Mouse (Mus musculus) neural tube, embryonic 14.5 days (tissue): ENCODE data around the gene Papss1. TPM values are rescaled to one million over a fixed set of nuclear protein-coding genes. Genes with fewer than 3 reads are reported as not detected.

Experiments used
- ATAC-seq: fragments of 200-750 bp; cut with Nextera tagmentation; 2 replicates; pipeline ENCODE4 v1.8.0; 2017; ENCODE audit warnings: low read depth, mild to moderate bottlenecking, moderate TSS enrichment, moderate library complexity
- H3K27ac ChIP-seq: fragments of 300-500 bp; sonication (generic); 2 replicates; pipeline ENCODE4 v1.5.1; 2014; ENCODE audit warnings: low read depth, mild to moderate bottlenecking, control low read depth, low read length, moderate library complexity, mixed read lengths
- H3K27me3 ChIP-seq: fragments of 300-500 bp; sonication (generic); 2 replicates; pipeline ENCODE4 v1.6.1; 2014; ENCODE audit warnings: low read length; ENCODE audit not compliant: control insufficient read depth, insufficient read depth
- H3K36me3 ChIP-seq: fragments of 300-500 bp; sonication (generic); 2 replicates; pipeline ENCODE4 v1.6.1; 2014; ENCODE audit warnings: low read length, mixed read lengths; ENCODE audit not compliant: control insufficient read depth, insufficient read depth
- H3K4me1 ChIP-seq: fragments of 300-500 bp; sonication (generic); 2 replicates; pipeline ENCODE4 v1.6.1; 2014; ENCODE audit warnings: low read length; ENCODE audit not compliant: control insufficient read depth, insufficient read depth
- H3K4me2 ChIP-seq: fragments of 300-500 bp; sonication (generic); 2 replicates; pipeline ENCODE4 v1.6.1; 2014; ENCODE audit warnings: mild to moderate bottlenecking, low read depth, low read length, control low read depth
- H3K4me3 ChIP-seq: fragments of 300-500 bp; sonication (generic); 2 replicates; pipeline ENCODE4 v1.5.1; 2014; ENCODE audit warnings: low read depth, low read length, control low read depth, mixed read lengths
- H3K9ac ChIP-seq: fragments of 300-500 bp; sonication (generic); replicated peaks from 2 replicates; pipeline ENCODE4 v1.6.1; 2014; ENCODE audit warnings: low read depth, mild to moderate bottlenecking, control low read depth, low read length, mixed read lengths
- H3K9me3 ChIP-seq: fragments of 300-500 bp; sonication (generic); 2 replicates; pipeline ENCODE4 v1.6.1; 2016; ENCODE audit warnings: low read length; ENCODE audit not compliant: control insufficient read depth
- WGBS: fragments of 180-500 bp; shearing (Covaris S2); extraction: QIAGEN DNeasy Blood & Tissue Kit; methylation state at CpG from one replicate; pipeline ENCODE4 v1.1.7; 2014; 5-methylcytosine and 5-hydroxymethylcytosine counted together
- polyA plus RNA-seq: library from polyadenylated mRNA; unstranded; fragments of >200 nt; fragmentation: Nextera tagmentation; extraction: Ambion mirVana; gene quantifications from 2 replicates; pipeline ENCODE4 v1.2.1, GENCODE M21; 2014

Gene Papss1
- polyA plus RNA-seq = 134 TPM in 2 replicates

DNA sequence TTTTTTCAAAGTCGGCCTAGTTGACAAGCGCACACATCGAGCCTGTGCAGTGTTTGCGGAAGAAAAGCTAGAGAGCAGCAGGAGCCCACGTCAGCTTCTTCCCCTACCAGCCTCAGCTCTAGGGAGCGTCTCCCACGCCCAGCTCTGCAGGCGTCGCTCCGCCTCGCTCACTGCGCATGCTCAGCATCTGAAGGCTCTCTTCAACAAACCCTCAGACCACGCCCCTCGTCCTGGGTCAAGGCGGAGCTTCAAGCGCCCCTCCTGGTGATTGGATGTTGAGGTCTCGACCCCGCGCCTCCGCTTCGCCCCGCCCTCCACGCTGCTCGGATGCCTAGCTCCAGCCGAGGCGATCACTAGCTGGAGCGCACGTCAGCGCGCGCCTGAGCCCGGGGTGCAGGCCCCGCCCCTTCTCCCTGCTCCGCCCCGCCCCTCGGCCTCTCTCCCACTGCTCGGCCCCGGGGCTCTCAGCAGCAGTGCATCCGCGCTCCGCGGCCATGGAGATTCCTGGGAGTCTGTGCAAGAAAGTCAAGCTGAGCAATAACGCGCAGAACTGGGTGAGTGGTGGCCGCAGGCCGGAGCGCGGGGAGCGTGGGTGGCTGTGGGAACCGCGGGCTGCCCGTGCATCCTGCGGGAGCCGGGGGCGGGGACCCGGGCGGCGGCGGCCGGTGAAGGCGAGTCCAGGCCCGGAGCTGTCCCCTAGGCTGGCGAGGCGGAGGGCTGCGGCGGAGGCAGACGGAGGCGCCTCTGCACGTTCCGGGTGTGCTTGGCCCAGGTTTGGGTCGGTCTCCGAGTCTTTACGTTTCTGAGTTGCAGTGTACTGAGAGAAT, at the start of gene Papss1:
TSS of gene Papss1 (plus strand) at position 339 of the 827 bp plus-strand sequence.
- H3K27me3 ChIP-seq = no peaks in the 10 kb centered on the region
- ATAC-seq = peak; percentile 98
- H3K4me1 ChIP-seq = peaks cover 13% of the 10 kb centered on the region
- peak within 1 kb of the TSS; percentile 90 for H3K9ac ChIP-seq
- H3K27ac ChIP-seq = peak within 1 kb of the TSS; percentile 95
- peak within 1 kb of the TSS; percentile 87 for H3K4me3 ChIP-seq
- WGBS = under 1% methylated on average over 68 of the region's 73 CpGs
- no peaks in the 10 kb centered on the region for H3K9me3 ChIP-seq
- peak within 1 kb of the TSS; percentile 71 for H3K4me2 ChIP-seq
- no peaks in the 10 kb centered on the region for H3K36me3 ChIP-seq

DNA sequence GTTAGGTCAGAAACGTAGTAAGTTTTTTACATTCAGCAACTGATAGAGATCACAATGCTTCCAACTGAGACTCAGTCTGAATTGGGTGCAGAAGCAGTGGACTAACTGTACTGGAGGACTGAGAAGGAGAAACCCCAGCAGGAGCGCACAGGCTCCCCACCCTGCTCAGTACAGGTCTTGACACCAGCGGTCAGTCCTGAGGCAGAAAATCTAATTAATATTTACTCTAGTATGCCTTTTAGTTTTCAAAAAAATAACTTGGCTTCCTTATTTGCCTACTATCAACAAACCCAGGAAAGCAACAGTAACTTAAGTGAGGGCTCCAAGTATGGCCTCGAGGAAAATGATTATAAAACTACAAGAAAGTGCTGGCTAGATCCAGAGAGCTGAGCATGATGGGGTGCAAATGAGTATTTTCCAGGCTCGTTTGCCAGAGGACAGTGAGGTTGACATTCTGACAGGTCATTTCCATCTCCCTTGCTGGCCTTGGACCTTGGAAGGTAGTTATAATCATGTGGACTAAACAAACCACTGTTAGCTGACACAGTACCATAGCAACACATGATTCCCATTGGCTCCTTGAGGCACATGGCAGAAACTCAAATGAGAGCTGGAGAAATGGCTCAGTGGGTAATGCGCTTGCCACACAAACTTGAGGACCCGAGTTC, 48.1 kb upstream of the Papss1 start:
- H3K4me1 ChIP-seq = no peaks in the 10 kb centered on the region
- no peak overlapping the region for H3K27ac ChIP-seq
- no peaks in the 10 kb centered on the region for H3K9me3 ChIP-seq
- H3K9ac ChIP-seq = no peak overlapping the region
- no peak overlapping the region for H3K4me3 ChIP-seq
- 88% methylated on average over 7 of the region's 7 CpGs for WGBS
- H3K27me3 ChIP-seq = no peaks in the 10 kb centered on the region
- no peak overlapping the region for H3K4me2 ChIP-seq
- no peaks in the 10 kb centered on the region for H3K36me3 ChIP-seq
- no peak for ATAC-seq

DNA sequence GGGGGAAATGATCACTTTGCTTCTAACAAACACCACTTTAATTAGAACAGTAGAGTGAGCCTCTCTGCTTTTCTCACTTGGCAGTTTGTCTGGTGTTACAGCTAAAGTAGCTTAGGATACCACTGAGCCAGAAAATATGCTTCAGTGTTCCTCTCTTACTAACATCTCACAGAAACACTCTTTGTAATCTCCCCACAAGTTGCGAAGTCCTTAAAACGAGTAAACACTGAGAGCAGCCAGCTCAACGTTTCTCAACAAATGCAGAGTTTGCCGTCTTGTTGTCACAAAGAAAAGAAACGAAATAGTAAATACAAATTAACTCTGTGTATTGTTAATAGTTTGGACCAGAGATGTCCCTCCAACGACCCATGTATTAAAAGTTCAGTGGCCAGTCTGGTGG, 46.8 kb upstream of the Papss1 start:
- no peaks in the 10 kb centered on the region for H3K9me3 ChIP-seq
- no peaks in the 10 kb centered on the region for H3K27me3 ChIP-seq
- 78% methylated on average over 6 of the region's 6 CpGs for WGBS
- H3K27ac ChIP-seq = no peak overlapping the region
- no peak overlapping the region for H3K4me3 ChIP-seq
- H3K9ac ChIP-seq = no peak overlapping the region
- ATAC-seq = no peak
- H3K4me1 ChIP-seq = no peaks in the 10 kb centered on the region
- no peaks in the 10 kb centered on the region for H3K36me3 ChIP-seq
- H3K4me2 ChIP-seq = no peak overlapping the region

DNA sequence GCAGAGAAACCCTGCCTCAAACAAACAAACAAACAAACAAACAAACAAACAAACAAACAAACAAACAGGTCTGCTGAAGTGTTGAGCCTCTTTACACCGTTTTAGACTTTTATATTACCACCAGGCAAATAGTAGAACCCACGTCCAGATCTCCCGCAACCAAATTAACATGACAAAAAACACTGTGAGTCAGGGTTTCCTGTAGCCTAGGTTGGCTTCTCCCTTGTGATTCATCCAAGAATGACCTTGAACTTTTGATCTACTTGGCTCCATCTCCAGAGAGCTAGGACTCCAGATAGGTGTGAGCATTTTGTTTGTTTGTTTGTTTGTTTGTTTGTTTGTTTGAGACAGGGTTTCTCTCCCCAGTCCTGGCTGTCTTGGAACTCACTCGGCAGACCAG, 43.4 kb upstream of the Papss1 start:
- Histone ChIP-seq H3K36me3 (no peaks in the 10 kb centered on the region), H3K27me3 (no peaks in the 10 kb centered on the region), H3K4me2 (no peak overlapping the region), H3K27ac (no peak overlapping the region), H3K4me3 (no peak overlapping the region), H3K9me3 (no peaks in the 10 kb centered on the region), H3K9ac (no peak overlapping the region), H3K4me1 (no peaks in the 10 kb centered on the region)
- ATAC-seq = no peak
- WGBS = 57% methylated on average over 4 of the region's 4 CpGs

DNA sequence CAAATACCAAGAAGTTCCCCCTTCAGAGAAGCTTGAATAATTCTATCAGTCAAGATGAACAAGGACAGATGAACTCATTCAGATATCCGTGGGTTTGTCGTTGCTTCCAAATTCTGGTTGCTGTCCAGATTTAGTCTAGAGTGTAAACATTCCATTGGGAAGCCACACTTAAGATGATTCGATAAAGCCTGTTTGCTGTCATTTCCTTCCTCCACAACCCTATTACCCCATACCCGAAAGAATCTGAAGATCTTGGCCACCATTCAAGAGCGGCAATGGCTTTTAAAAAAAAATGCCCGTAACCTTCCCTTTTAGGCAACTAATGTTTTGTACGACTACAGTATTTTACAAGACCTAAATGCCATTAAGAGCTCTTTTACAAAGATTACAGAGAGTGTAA, 42.3 kb upstream of the Papss1 start:
- H3K4me3 ChIP-seq = no peak overlapping the region
- ATAC-seq = no peak
- no peaks in the 10 kb centered on the region for H3K9me3 ChIP-seq
- no peaks in the 10 kb centered on the region for H3K36me3 ChIP-seq
- H3K9ac ChIP-seq = no peak overlapping the region
- H3K4me1 ChIP-seq = no peaks in the 10 kb centered on the region
- H3K27ac ChIP-seq = no peak overlapping the region
- H3K27me3 ChIP-seq = no peaks in the 10 kb centered on the region
- H3K4me2 ChIP-seq = no peak overlapping the region
- 79% methylated on average over 7 of the region's 7 CpGs for WGBS

DNA sequence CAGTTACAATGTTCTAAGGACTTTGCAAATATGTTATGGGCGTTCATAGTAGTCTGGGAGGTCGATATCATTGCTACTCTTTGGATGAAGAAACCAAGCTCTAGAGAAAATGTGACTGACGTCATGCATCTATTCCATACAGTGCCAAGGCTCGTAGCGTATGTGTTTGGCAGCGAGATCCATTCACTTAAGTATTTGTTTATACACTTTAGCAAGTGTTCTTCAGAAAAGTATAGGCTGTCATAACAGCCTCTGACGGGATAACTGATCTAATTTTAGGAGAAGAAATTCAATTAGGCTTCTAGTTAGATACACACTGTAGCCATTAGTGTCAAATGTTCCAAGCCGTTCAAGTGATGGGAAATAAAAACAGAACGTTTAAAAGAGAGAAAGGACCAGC, 40.8 kb upstream of the Papss1 start:
- Histone ChIP-seq H3K9me3 (no peaks in the 10 kb centered on the region), H3K36me3 (no peaks in the 10 kb centered on the region), H3K4me2 (no peak overlapping the region), H3K4me1 (no peaks in the 10 kb centered on the region), H3K27me3 (no peaks in the 10 kb centered on the region), H3K4me3 (no peak overlapping the region), H3K9ac (no peak overlapping the region), H3K27ac (no peak overlapping the region)
- no peak for ATAC-seq
- WGBS = 85% methylated on average over 9 of the region's 9 CpGs

DNA sequence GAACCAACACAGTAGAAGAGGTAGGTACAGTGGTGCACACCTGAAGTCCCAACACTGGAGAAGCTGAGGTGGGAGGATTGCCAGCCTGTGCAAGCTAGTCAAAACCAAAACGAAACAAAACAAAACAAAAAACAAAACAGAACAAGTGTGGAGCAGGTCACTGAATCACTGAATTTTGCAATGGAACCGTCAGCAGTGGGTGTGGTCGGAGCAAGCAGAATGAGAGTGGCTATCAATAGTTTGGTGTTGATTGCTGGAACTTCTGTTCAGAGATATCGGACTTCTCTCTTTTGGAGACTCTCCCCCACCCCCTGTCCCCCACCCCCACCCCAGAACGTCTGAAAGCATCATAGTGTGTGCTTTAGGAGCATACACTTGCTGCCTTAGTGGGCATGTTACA, 40.4 kb upstream of the Papss1 start:
- Histone ChIP-seq H3K27me3 (no peaks in the 10 kb centered on the region), H3K36me3 (no peaks in the 10 kb centered on the region), H3K4me3 (no peak overlapping the region), H3K9me3 (no peaks in the 10 kb centered on the region), H3K4me2 (no peak overlapping the region), H3K27ac (no peak overlapping the region), H3K9ac (no peak overlapping the region), H3K4me1 (no peaks in the 10 kb centered on the region)
- ATAC-seq = no peak
- 85% methylated on average over 5 of the region's 5 CpGs for WGBS

DNA sequence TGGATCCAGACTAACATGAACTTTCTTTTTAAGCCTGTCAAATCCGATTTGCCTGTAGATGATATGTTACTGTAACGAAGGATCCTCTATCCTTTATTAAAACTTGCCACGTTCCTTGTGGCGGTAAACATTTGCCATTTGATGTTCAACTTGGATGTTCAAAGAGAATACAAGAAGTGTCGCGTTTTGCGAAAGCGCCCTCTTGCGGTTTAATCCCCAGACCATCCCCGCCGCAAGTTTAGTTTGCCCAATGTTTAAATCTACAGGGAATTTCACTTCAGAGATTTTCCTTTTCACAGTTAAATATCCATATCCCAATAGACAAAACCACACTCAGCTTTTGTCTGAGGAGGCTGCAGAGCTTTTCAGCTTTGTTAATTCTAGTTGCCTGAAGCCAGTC, 39.8 kb upstream of the Papss1 start:
- no peaks in the 10 kb centered on the region for H3K9me3 ChIP-seq
- no peaks in the 10 kb centered on the region for H3K27me3 ChIP-seq
- 26% methylated on average over 11 of the region's 11 CpGs for WGBS
- H3K9ac ChIP-seq = no peak overlapping the region
- H3K36me3 ChIP-seq = no peaks in the 10 kb centered on the region
- ATAC-seq = no peak
- H3K27ac ChIP-seq = no peak overlapping the region
- H3K4me2 ChIP-seq = no peak overlapping the region
- no peaks in the 10 kb centered on the region for H3K4me1 ChIP-seq
- no peak overlapping the region for H3K4me3 ChIP-seq

DNA sequence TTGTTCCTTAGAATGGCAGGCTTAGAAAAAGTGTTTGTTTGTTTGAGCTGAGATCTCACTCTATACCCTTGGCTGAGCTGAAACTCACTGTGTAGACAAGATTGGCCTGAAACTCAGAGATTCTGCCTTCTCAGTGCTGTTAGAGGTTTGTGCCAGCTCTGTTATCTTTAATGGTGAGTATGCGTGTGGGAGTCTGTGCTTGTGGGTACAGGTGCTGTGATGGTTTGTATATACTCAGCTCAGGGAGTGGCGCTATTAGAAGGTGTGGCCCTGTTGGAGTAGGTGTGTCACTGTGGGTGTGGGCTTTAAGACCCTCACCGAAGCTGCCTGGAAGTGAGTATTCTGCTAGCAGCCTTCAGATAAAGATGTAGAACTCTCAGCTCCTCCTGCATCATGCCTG, 39.3 kb upstream of the Papss1 start:
- H3K4me3 ChIP-seq = no peak overlapping the region
- ATAC-seq = no peak
- H3K4me1 ChIP-seq = no peaks in the 10 kb centered on the region
- 91% methylated on average over 3 of the region's 3 CpGs for WGBS
- H3K27me3 ChIP-seq = no peaks in the 10 kb centered on the region
- no peak overlapping the region for H3K27ac ChIP-seq
- H3K9ac ChIP-seq = no peak overlapping the region
- H3K4me2 ChIP-seq = no peak overlapping the region
- no peaks in the 10 kb centered on the region for H3K9me3 ChIP-seq
- no peaks in the 10 kb centered on the region for H3K36me3 ChIP-seq
